Mouse (Mus musculus) hindbrain, embryonic 16.5 days (tissue): Measurements from ENCODE around the gene Tns3. TPM values are rescaled to one million over a fixed set of nuclear protein-coding genes. Genes with fewer than 3 reads are reported as not detected.

ENCODE experiments used
- ATAC-seq: fragments of 200-750 bp; cut with Nextera tagmentation; 2 replicates; pipeline ENCODE4 v1.8.0; 2017; ENCODE audit warnings: moderate TSS enrichment, moderate library complexity
- H3K27ac ChIP-seq: fragments of 300-500 bp; sonication (generic); 2 replicates; pipeline ENCODE4 v1.5.1; 2014; ENCODE audit warnings: low read depth, mild to moderate bottlenecking, control low read depth, low read length, moderate library complexity
- H3K27me3 ChIP-seq: fragments of 300-500 bp; sonication (generic); replicated peaks from 2 replicates; pipeline ENCODE4 v1.6.1; 2014; ENCODE audit warnings: low read length; ENCODE audit not compliant: control insufficient read depth, insufficient read depth
- H3K36me3 ChIP-seq: fragments of 300-500 bp; sonication (generic); 2 replicates; pipeline ENCODE4 v1.6.1; 2014; ENCODE audit warnings: mild to moderate bottlenecking, low read length, moderate library complexity, mixed read lengths; ENCODE audit not compliant: control insufficient read depth, insufficient read depth
- H3K4me1 ChIP-seq: fragments of 300-500 bp; sonication (generic); 2 replicates; pipeline ENCODE4 v1.6.1; 2014; ENCODE audit warnings: low read depth, low read length; ENCODE audit not compliant: control insufficient read depth, insufficient read depth
- H3K4me2 ChIP-seq: fragments of 300-500 bp; sonication (generic); 2 replicates; pipeline ENCODE4 v1.6.1; 2014; ENCODE audit warnings: mild to moderate bottlenecking, low read length, control low read depth, moderate library complexity
- H3K4me3 ChIP-seq: fragments of 300-500 bp; sonication (generic); 2 replicates; pipeline ENCODE4 v1.5.1; 2014; ENCODE audit warnings: mild to moderate bottlenecking, low read length, control low read depth, moderate library complexity
- H3K9ac ChIP-seq: fragments of 300-500 bp; sonication (generic); 2 replicates; pipeline ENCODE4 v1.6.1; 2014; ENCODE audit warnings: low read depth, mild to moderate bottlenecking, control low read depth, low read length, moderate library complexity
- H3K9me3 ChIP-seq: fragments of 300-500 bp; sonication (generic); 2 replicates; pipeline ENCODE4 v1.6.1; 2014; ENCODE audit warnings: mild to moderate bottlenecking, low read length, moderate library complexity; ENCODE audit not compliant: control insufficient read depth
- WGBS: fragments of 180-500 bp; shearing (Covaris S2); extraction: QIAGEN DNeasy Blood & Tissue Kit; methylation state at CpG from one replicate; pipeline ENCODE4 v1.1.7; 2014; 5-methylcytosine and 5-hydroxymethylcytosine counted together
- polyA plus RNA-seq: library from polyadenylated mRNA; unstranded; fragments of >200 nt; fragmentation: Nextera tagmentation; extraction: Ambion mirVana; gene quantifications from 2 replicates; pipeline ENCODE4 v1.2.1, GENCODE M21; 2015

Gene Tns3
- polyA plus RNA-seq, 1 experiment from 2014 or later, result 7.5 TPM

GRCm38 (mm10) chr11:8697670-8698069 lies 33.3 kb upstream of the Tns3 start:
- H3K4me3 ChIP-seq, result no peak overlapping the region
- no peak overlapping the region for H3K9ac ChIP-seq
- H3K9me3 ChIP-seq, result no peaks in the 10 kb centered on the region
- H3K27ac ChIP-seq, result no peak overlapping the region
- 89% methylated on average over 3 of the region's 3 CpGs for WGBS
- ATAC-seq, result no peak
- no peaks in the 10 kb centered on the region for H3K36me3 ChIP-seq
- no peak overlapping the region for H3K4me2 ChIP-seq
- no peaks in the 10 kb centered on the region for H3K27me3 ChIP-seq
- peaks cover 7% of the 10 kb centered on the region for H3K4me1 ChIP-seq

GRCm38 (mm10) chr11:8694096-8694495 lies 29.8 kb upstream of the Tns3 start:
- no peak overlapping the region for H3K4me2 ChIP-seq
- H3K27me3 ChIP-seq, result no peaks in the 10 kb centered on the region
- peaks cover 12% of the 10 kb centered on the region for H3K4me1 ChIP-seq
- H3K27ac ChIP-seq, result no peak overlapping the region
- H3K9ac ChIP-seq, result no peak overlapping the region
- WGBS, result over 99% methylated on average over 5 of the region's 5 CpGs
- no peaks in the 10 kb centered on the region for H3K9me3 ChIP-seq
- ATAC-seq, result no peak
- no peaks in the 10 kb centered on the region for H3K36me3 ChIP-seq
- no peak overlapping the region for H3K4me3 ChIP-seq

GRCm38 (mm10) chr11:8692536-8693471 lies 28.5 kb upstream of the Tns3 start:
- Histone ChIP-seq H3K9ac (no peak overlapping the region; the same call in 1 of the 2 replicates), H3K27me3 (no peaks in the 10 kb centered on the region), H3K4me2 (no peak overlapping the region), H3K9me3 (no peaks in the 10 kb centered on the region), H3K27ac (no peak overlapping the region), H3K36me3 (no peaks in the 10 kb centered on the region), H3K4me3 (no peak overlapping the region), H3K4me1 (peaks cover 12% of the 10 kb centered on the region)
- WGBS, result 12% methylated on average over 16 of the region's 16 CpGs
- peak; percentile 78 for ATAC-seq

- Histone ChIP-seq H3K4me1 (peaks cover 12% of the 10 kb centered on the region), H3K27ac (no peak overlapping the region), H3K27me3 (no peaks in the 10 kb centered on the region), H3K36me3 (no peaks in the 10 kb centered on the region), H3K4me2 (no peak overlapping the region), H3K4me3 (no peak overlapping the region), H3K9ac (no peak overlapping the region), H3K9me3 (no peaks in the 10 kb centered on the region)
- ATAC-seq, result no peak
- 52% methylated on average over 6 of the region's 6 CpGs for WGBS
These were observed 27.8 kb upstream of the Tns3 start for GRCm38 (mm10) chr11:8692162-8692535.

- H3K4me1 ChIP-seq, result peaks cover 12% of the 10 kb centered on the region
- H3K4me3 ChIP-seq, result no peak overlapping the region
These were observed 27.3 kb upstream of the Tns3 start for GRCm38 (mm10) chr11:8691605-8692004.

DNA sequence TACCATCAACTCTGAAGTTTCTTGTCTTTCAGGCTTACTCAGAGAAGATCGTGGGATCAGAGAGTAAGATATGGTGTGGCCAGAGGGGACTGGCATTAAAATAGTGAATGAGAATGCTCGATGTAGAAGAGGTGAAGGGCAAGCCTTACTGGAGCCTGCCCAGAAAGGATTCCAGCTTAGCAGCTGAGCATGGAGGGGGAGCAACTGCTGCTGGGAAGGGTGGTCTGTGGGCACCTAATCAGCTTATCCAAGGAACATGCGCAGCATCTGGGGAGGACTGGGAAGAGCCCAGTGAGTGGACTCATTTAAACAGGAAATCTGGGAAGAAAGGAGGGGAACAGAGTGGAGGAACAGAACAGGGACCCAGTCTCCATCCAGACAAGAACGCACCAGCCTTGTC lies 26.3 kb upstream of the Tns3 start:
- Histone ChIP-seq H3K4me3 (no peak overlapping the region), H3K4me1 (peaks cover 12% of the 10 kb centered on the region), H3K27me3 (no peaks in the 10 kb centered on the region), H3K27ac (no peak overlapping the region), H3K4me2 (no peak overlapping the region), H3K36me3 (no peaks in the 10 kb centered on the region), H3K9me3 (no peaks in the 10 kb centered on the region), H3K9ac (no peak overlapping the region)
- ATAC-seq, result no peak
- 67% methylated on average over 4 of the region's 4 CpGs for WGBS

More at GRCm38 (mm10) chr11:8691605-8692004, 27.3 kb upstream of the Tns3 start:
- H3K4me2 ChIP-seq, result no peak overlapping the region
- H3K9ac ChIP-seq, result no peak overlapping the region
- ATAC-seq, result no peak
- WGBS, result 57% methylated on average over 4 of the region's 4 CpGs
- no peaks in the 10 kb centered on the region for H3K27me3 ChIP-seq
- H3K9me3 ChIP-seq, result no peaks in the 10 kb centered on the region
- H3K36me3 ChIP-seq, result no peaks in the 10 kb centered on the region
- H3K27ac ChIP-seq, result no peak overlapping the region

DNA sequence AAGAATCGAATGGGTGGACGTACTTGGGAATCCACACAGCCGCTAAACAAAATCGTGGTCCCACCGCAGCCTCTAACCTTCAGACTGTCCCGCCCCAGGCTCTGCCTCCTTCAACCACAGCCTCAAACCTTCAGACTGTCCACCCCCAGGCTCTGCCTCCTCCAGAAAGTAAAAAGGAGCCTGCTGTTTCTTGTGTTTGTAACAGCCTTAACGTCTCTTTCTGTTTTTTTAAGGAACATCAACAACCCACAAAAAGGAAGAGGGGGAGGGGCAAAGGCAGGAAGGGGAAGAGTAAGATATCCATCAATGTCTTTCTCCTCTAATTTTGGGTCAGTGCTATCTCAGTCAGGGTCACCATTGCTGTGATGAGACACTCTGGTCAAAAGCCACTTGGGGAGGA lies 25.2 kb upstream of the Tns3 start:
- Histone ChIP-seq H3K36me3 (no peaks in the 10 kb centered on the region), H3K27me3 (no peaks in the 10 kb centered on the region), H3K4me1 (peaks cover 12% of the 10 kb centered on the region), H3K9ac (no peak overlapping the region), H3K27ac (no peak overlapping the region), H3K9me3 (no peaks in the 10 kb centered on the region), H3K4me2 (no peak overlapping the region), H3K4me3 (no peak overlapping the region)
- WGBS, result 85% methylated on average over 7 of the region's 7 CpGs
- no peak for ATAC-seq

DNA sequence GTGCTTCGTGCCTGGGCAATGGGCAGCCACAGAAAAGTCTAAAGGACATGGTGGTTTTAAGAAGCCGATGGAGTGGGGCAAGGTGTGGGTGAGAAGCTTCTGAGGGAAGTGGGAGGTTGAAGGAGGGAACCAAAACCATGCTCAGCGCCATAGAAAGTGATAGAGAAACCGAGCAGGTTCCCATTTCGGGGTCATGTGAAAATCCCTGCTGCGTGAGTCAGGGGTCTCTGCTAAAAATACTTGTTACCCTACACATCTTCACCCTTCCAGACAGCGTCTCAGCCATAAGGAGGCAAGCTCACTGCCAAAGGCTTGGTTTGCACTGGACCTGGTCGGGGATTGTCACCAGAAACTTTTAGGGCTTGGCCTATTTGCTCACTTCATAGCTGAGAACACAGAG lies 24.6 kb upstream of the Tns3 start:
- Histone ChIP-seq H3K4me1 (peaks cover 12% of the 10 kb centered on the region), H3K4me2 (no peak overlapping the region), H3K27ac (no peak overlapping the region), H3K4me3 (no peak overlapping the region), H3K9me3 (no peaks in the 10 kb centered on the region), H3K9ac (no peak overlapping the region), H3K27me3 (no peaks in the 10 kb centered on the region), H3K36me3 (no peaks in the 10 kb centered on the region)
- ATAC-seq, result no peak
- 89% methylated on average over 8 of the region's 8 CpGs for WGBS

DNA sequence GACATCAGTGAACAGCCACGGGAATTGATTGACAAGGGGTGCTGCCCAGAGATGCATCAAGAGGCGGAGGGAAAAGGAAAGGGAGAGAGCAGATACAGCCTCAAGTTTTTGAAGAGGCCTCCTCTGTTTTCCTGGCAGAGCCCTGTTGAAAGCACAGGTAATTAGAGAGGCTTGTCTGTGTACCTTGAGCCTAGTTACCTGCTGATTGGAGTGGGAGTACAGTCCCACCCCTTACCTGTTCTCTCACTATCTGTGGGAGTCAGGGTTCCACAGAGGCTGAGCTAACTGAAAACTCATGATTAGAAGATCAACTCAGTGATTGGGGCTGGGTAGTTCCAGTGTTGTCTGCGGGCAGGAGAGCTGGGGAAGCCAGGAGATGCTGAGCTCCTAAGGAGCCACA lies 22.2 kb upstream of the Tns3 start:
- Histone ChIP-seq H3K27ac (no peak overlapping the region), H3K4me2 (no peak overlapping the region), H3K27me3 (no peaks in the 10 kb centered on the region), H3K36me3 (no peaks in the 10 kb centered on the region), H3K4me3 (no peak overlapping the region), H3K9me3 (no peaks in the 10 kb centered on the region), H3K4me1 (no peaks in the 10 kb centered on the region), H3K9ac (no peak overlapping the region)
- ATAC-seq, result no peak
- 79% methylated on average over 3 of the region's 3 CpGs for WGBS
